Mouse (Mus musculus): Measurements from ENCODE around the gene Ncf2.

Ncf2 gene

DNA sequence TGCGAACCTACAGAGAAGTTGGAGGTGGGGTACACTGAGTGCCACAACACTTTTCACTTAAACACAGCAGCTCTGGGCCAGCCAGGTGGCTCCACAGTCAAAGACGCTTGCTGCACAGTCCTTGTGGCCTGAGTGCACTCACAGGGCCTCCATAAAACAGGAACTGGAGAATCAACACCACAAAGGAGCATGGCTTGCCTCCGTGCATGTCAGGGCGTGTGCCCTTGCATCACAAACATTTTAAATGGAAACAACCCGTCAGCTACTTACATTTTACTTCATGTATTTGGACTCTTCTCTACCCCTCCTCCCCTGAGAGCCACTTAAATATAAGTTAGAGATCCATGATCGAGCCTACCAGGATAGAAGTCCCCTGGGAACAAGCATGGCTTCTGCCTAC is 32.3 kb downstream of the Ncf2 start:
- DNase-seq, result no peak

DNA sequence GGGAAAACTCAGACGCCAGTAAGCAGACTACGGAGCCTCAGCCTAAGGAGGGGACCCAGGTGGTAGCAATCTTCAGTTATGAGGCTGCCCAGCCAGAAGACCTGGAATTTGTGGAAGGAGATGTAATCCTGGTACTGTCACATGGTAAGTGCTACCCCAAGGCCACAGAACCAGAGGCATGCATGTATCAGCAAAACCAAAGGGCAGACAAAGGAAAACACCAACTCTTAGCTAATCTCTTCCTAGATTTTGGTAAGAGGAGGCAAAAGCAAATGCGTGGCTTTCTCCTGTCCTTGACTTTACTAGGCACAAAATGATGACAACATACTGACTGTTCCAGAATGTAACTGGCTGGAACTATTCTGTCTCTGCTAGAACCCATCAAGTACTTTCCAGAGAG is 35.1 kb downstream of the Ncf2 start:
- no peak for DNase-seq

DNA sequence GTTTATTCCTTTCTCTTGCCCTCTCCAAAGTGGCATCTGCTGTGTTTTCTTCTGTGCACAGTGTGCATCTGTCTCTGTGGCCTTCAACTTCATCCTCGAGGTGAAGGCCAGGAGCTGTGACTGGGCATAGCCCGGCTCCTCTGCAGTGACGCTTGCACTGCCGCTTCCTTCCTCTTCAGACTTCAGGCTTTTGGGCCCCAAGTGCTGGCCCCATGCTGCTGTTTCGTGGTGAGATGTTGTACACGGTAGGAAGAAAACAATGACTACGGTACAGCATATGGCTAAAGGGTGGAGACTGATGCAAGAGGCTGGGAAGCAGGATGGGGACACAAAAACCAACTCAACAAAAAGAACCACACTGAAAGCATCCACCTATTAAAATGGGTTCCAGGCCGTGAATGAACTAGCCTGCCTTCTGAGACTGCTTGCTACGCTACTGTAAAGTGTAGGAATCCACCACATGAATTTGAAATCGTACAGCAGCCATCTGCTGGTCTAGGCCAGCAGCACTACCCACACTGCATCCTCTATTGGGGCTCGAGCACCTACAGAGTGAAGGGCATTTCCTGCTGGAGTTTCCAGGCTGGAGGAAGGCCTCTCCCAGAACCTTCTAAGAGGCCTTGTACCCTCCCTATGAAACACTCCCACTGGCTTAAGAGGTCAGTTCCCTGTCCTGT is 38.2 kb downstream of the Ncf2 start:
- DNase-seq, result no peak

DNA sequence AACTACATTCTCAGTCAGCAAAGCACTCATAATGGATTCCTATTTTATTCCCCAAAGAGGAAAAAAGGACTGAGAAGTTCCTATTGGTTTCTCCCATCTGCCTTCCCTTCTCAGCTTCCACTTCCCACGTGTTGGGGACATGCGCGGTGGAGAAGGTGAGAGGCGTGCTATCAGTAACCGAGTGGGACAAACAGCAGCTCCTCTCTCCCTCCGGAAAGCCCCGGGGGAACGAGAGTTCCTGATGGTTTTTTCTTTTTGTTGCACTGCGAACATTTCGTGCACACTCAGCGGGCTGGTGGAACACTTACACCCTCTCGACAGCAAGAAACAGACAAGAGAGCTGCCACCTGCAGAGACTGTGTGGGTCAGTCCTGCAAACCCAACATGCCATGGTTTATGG is 38.8 kb downstream of the Ncf2 start:
- no peak for DNase-seq

DNA sequence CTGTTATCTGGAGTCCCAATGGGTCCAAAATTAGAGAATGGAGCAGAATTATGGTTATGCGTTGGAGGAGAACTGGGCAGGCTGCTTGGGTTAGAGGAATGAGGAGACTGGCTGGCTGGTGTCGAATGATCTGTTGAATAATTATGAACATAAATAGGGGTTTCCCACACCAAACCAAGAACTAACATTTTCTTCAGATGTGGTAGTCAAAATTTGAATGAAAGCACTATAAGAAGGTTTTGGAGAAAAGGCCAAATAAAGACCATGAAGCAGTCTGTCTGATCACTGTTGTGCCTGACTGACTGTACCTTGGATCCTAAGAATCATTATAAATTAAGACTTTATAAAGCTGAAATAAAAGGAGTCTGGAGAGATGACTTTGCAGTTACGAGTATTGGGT is 40.3 kb downstream of the Ncf2 start:
- DNase-seq, result no peak

DNA sequence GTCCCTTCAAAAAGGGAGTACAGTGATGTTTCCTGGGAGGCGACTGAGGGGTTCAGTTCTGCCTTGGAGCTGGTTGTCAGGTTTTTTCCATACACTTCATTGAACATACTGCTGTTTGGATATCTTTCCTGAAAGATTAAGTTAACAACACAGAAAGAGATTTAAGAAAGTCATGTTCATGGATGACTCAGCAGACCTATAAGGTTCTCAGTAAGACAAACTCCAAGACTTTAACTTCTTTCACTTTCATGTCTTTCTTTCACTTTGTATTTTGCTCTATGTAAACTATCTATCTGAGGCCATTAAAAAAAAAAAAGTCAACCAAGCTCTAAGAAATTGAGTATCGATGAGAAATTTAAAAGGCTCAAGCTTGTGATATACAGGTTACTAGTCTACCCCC is 41.1 kb downstream of the Ncf2 start:
- no peak for DNase-seq

DNA sequence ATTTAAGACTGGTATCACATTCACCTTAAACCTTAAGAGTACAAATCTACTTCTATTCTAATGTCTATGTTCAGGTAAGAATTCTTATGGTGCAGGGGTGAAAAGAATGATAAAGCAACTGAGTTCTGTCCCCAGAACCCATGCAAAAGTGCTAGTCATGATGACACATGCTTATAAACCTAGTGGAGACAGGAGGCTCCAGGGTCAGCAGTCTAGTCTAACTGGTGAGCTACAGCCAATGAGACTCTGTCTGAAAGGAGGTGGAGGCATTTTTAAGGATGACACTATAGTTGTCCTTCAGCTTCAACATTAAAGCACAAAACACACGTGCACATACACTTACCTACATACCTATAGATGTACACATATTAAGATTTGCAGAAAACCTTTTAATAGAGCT is 44.6 kb downstream of the Ncf2 start:
- no peak for DNase-seq

DNA sequence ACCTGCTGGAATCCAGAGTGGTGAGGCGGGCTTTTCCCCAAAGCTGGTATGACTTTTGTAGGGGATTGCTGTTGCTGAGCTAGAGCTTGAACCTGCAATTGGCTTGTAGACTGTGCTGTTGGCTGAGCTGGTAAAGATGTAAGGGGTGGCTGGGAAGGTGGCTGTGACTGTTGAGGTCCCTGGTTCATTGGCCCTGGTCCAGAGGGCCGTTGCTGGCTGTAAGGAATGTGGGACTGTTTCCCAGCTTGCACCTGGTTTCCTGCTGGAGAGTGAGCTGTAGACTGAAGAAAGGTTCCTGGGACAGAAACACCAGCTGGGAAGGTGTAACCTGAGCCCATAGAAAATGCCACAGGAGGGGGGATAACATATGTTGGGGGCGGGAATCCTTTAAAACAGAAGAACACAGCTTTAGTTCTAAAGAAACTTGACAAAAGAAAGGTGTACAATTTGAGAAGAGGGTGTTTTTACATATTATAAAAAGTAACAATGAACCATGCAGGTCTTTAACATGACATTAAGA is 45.3 kb downstream of the Ncf2 start:
- no peak for DNase-seq

DNA sequence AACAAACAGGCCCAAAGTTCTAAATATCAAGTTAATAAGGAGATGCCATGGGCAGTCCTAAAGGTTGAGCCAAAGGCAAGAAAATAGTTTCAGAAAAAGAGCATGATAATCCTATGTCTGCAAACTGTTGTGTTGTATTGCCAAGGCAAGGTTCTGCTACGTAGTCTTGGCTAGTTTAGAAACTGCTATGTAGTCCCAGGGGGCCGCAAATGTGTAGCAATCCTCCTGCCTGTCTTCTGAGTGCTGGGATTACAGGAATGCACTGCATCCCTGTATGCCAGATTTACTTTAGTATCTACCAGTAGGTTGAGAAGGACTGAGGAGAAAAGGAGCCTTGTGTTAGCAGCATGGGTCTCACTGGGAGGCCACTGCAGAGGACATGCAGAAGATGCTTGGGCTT is 46.9 kb downstream of the Ncf2 start:
- no peak for DNase-seq

DNA sequence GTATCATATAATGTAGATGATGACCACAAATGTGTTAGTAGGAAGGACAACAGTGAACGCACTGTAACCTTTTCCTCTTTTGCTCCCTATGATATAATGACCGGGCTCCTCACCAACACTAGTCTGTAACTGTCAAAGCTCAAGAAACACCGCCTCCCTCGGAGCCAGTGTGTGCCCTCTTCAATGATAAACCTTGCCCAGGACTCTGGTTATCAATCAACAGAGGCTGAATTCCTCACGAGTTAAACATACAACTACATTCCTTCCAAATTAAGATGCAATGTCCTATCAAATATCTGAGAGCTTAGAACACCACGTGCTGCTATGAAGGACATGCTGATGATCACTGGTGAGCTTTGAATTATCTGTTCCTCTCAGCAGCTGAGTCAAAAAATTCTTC is 69.9 kb downstream of the Ncf2 start:
- DNase-seq, result no peak

DNA sequence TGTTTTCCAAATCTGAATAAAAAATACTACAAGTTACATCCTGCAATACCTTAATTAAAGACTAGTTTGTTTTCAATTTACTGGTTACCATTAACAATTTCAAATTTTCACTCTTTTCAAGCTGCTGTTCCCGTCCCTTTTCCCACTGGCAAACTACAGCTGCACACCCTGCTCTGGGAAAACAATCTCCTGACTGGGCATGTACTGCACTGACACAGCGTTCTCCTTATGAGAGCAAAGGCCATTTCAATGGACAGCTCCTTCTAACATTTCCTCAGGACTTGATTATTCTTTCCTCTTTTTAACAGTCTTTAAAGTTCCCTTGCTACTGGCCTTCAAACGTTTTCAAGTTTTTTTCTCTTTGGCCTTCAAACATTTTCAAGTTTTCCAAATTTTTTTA is 71.0 kb downstream of the Ncf2 start:
- no peak for DNase-seq
